In the genomic region with DNA sequence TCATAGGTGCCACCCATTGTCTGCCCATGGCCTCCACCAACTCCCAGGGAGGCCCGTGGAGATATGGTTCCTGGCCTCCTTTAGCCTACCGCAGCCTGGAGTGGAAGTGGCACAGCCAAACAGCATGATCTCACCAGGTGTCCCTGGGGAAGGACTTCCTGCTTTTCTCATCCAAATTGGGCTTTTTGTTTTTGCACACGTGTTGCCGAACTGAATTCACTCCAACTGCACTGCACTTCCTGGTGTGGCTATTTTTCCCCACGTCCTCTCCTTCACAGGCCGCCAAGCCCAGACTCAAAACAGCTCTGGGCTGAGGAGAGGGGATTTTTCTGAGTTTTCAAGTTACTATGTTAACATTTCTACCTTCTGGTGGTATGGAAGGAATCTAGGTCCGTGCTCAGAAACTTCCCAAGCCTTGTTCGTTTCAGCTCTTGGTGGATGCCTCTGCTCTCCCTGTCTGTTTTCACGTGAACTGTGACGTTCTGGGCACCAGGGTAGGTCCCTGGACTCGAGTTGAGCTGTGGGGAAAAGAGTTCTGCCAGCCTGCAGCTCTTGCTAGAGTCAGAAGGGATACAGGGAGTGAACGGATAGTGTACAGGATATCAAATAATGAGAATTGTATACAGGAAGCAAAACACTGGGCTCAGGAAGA, we compare ENCODE assay signal across 8 mouse cellular contexts. TPM values are rescaled to one million over a fixed set of nuclear protein-coding genes. Genes with fewer than 3 reads are reported as not detected.
DNase-seq lines count a peak whose midpoint lies in the region; ATAC-seq lines count a peak whose summit lies in the region.

No protein-coding gene starts in this region.

- H3K4me2 ChIP-seq in lung, embryonic 15.5 days = peak overlapping the region; percentile 19; the same call in 1 of the 2 replicates
- H3K4me2 ChIP-seq in intestine, embryonic 14.5 days (ENCODE audit: low read length) = no peak overlapping the region; the same call in 1 of the 2 replicates
- H3K4me2 ChIP-seq in midbrain, embryonic 16.5 days (ENCODE audit: low read length) = no peak overlapping the region

- no peak for ATAC-seq in lung, embryonic 15.5 days (ENCODE audit: borderline replicate concordance, extremely low read depth, low FRiP score, low TSS enrichment)
- no peak for ATAC-seq in intestine, embryonic 14.5 days (replicated peaks; ENCODE audit: low FRiP score, low TSS enrichment, low read depth)
- ATAC-seq in midbrain, embryonic 16.5 days = no peak

- peak overlapping the region; percentile 92 for H3K27ac ChIP-seq in lung, embryonic 15.5 days
- peak overlapping the region; percentile 88 for H3K27ac ChIP-seq in intestine, embryonic 14.5 days (ENCODE audit: low read depth)
- peak overlapping the region; percentile 61 for H3K27ac ChIP-seq in midbrain, embryonic 16.5 days (ENCODE audit: low read length)

- H3K4me3 ChIP-seq in lung, embryonic 15.5 days = no peak overlapping the region
- no peak overlapping the region for H3K4me3 ChIP-seq in intestine, embryonic 14.5 days (ENCODE audit: low read depth, low read length)
- H3K4me3 ChIP-seq in midbrain, embryonic 16.5 days (ENCODE audit: low read depth, low read length) = no peak overlapping the region

- intact Hi-C loops in gastrocnemius, postnatal 14 days (cut with DNase I; ENCODE audit: low total_unique reads) = no loop called here
- intact Hi-C loops in left cerebral cortex, postnatal 4 days (cut with DNase I) = no loop called here

- no peaks in the 10 kb centered on the region for H3K27me3 ChIP-seq in lung, embryonic 15.5 days
- H3K27me3 ChIP-seq in intestine, embryonic 14.5 days (replicated peaks; ENCODE audit: control insufficient read depth, insufficient read depth, low read length) = no peaks in the 10 kb centered on the region
- no peaks in the 10 kb centered on the region for H3K27me3 ChIP-seq in midbrain, embryonic 16.5 days (ENCODE audit: control insufficient read depth, insufficient read depth, low read depth, low read length)

- DNase-seq in lung, postnatal 36 days = no peak
- peak; percentile 51 for DNase-seq in gastrocnemius, postnatal 14 days
- no peak for DNase-seq in intestine, embryonic 14.5 days (ENCODE audit: low spot score)
- no peak for DNase-seq in layer of hippocampus, adult 11-12 months (ENCODE audit: low spot score)
- no peak for DNase-seq in left cerebral cortex, postnatal 4 days
- DNase-seq in urinary bladder, postnatal 4 days (ENCODE audit: low spot score in 2 of 2) = no peak

- 22% methylated on average over 12 of the region's 12 CpGs for WGBS in lung, embryonic 15.5 days
- 41% methylated on average over 12 of the region's 12 CpGs for WGBS in intestine, embryonic 14.5 days
- whole genome bisulfite sequencing in midbrain, embryonic 16.5 days = 35% methylated on average over 12 of the region's 12 CpGs

- peaks cover 81% of the 10 kb centered on the region for H3K4me1 ChIP-seq in lung, embryonic 15.5 days
- peaks cover 47% of the 10 kb centered on the region for H3K4me1 ChIP-seq in intestine, embryonic 14.5 days (replicated peaks; ENCODE audit: control insufficient read depth, insufficient read depth, low read length)
- H3K4me1 ChIP-seq in midbrain, embryonic 16.5 days (ENCODE audit: control insufficient read depth, insufficient read depth, low read length) = peaks cover 26% of the 10 kb centered on the region

- no peak overlapping the region for H3K9ac ChIP-seq in lung, embryonic 15.5 days
- no peak overlapping the region for H3K9ac ChIP-seq in intestine, embryonic 14.5 days (ENCODE audit: low read length)
- no peak overlapping the region for H3K9ac ChIP-seq in midbrain, embryonic 16.5 days (ENCODE audit: low read depth, low read length)

- H3K9me3 ChIP-seq in lung, embryonic 15.5 days = no peaks in the 10 kb centered on the region
- no peaks in the 10 kb centered on the region for H3K9me3 ChIP-seq in intestine, embryonic 14.5 days (ENCODE audit: control insufficient read depth, low read length)
- H3K9me3 ChIP-seq in midbrain, embryonic 16.5 days (replicated peaks; ENCODE audit: control insufficient read depth, low read length, poor library complexity, severe bottlenecking) = no peaks in the 10 kb centered on the region

- H3K36me3 ChIP-seq in lung, embryonic 15.5 days = peaks cover 6% of the 10 kb centered on the region; the same call in 1 of the 2 replicates
- peaks cover 23% of the 10 kb centered on the region; the same call in 1 of the 2 replicates for H3K36me3 ChIP-seq in intestine, embryonic 14.5 days (ENCODE audit: control insufficient read depth, insufficient read depth, low read length)
- H3K36me3 ChIP-seq in midbrain, embryonic 16.5 days (ENCODE audit: control insufficient read depth, insufficient read depth, low read length) = no peaks in the 10 kb centered on the region

RNA-seq across cellular contexts. Expression of gene Adam19, which starts 13.1 kb away (rescaled TPM):
- polyA plus RNA-seq in lung, embryonic 15.5 days (2015; fragmentation: Nextera tagmentation; extraction: Ambion mirVana) = 22.5 and 23.4 TPM in 2 replicates
- total RNA-seq in gastrocnemius, postnatal 14 days (2021) = 10 to 100 TPM; 13.0 to 22.2 TPM
- 21.3 and 24.6 TPM in 2 replicates for polyA plus RNA-seq in intestine, embryonic 14.5 days (2014; fragmentation: Nextera tagmentation; extraction: Ambion mirVana)
- polyA plus RNA-seq in midbrain, embryonic 16.5 days (2015; fragmentation: Nextera tagmentation; extraction: Ambion mirVana) = 9.0 and 10.1 TPM in 2 replicates
- 10 to 100 TPM; 40.0 to 44.9 TPM for total RNA-seq in left cerebral cortex, postnatal 4 days (2021)

RNA-seq across cellular contexts. Expression of gene Gm12166, which starts 16.8 kb away (rescaled TPM):
- 4.5 and 4.7 TPM in 2 replicates for polyA plus RNA-seq in lung, embryonic 15.5 days (2015; fragmentation: Nextera tagmentation; extraction: Ambion mirVana)
- 1 to 10 TPM in 1 of 2 experiments, under 1 TPM in 1; 0.57 to 1.4 TPM for total RNA-seq in gastrocnemius, postnatal 14 days (2021)
- 4.1 and 4.6 TPM in 2 replicates for polyA plus RNA-seq in intestine, embryonic 14.5 days (2014; fragmentation: Nextera tagmentation; extraction: Ambion mirVana)
- polyA plus RNA-seq in midbrain, embryonic 16.5 days (2015; fragmentation: Nextera tagmentation; extraction: Ambion mirVana) = 4.7 and 7.1 TPM in 2 replicates
- 1 to 10 TPM; 2.2 to 4.4 TPM for total RNA-seq in left cerebral cortex, postnatal 4 days (2021)
